Mouse (Mus musculus): ENCODE measurements around the gene Cdon. TPM values are rescaled to one million over a fixed set of nuclear protein-coding genes. Genes with fewer than 3 reads are reported as not detected.

Cdon gene
- polyA plus RNA-seq, 1 experiment from 2014 or later, result 6.8 TPM

GRCm38 (mm10) chr9:35523541-35523940, 102.6 kb downstream of the Cdon start:
- 52% methylated on average over 5 of the region's 5 CpGs for WGBS
- Histone ChIP-seq H3K27ac (peak overlapping the region; percentile 70), H3K9ac (no peak overlapping the region), H3K27me3 (no peaks in the 10 kb centered on the region), H3K9me3 (replicated peaks) (no peaks in the 10 kb centered on the region), H3K36me3 (no peaks in the 10 kb centered on the region), H3K4me3 (no peak overlapping the region), H3K4me1 (replicated peaks) (peaks cover 16% of the 10 kb centered on the region), H3K4me2 (peak overlapping the region; percentile 30; the same call in 1 of the 2 replicates)
- ATAC-seq (replicated peaks; ENCODE audit: insufficient number of reproducible peaks, insufficient read depth, low FRiP score, low read depth), result peak; percentile 83

DNA sequence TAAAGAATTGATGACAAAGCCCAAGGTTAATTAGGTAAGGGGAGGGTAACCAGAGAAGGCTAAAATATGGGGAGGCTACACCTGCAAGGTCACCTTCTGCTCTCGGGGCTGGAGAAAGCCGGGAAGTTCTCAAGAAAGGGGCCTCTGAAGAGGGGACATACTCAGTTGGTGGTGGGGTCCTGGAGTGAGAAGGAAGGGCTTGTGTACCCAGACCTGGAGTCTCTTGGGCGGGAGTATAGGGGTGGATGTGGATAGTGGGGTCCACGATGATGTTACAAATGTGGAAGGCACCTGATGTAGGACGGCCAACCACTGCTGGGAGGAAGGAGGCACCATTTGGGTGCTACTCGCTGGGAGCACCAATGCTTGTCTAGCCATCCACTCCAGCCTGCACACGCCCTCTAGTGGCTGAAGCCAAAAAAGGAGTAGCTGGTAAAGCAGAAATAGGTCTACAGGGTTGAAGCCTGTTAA, 103.0 kb downstream of the Cdon start:
- 16% methylated on average over 7 of the region's 7 CpGs for whole genome bisulfite sequencing
- H3K4me3 ChIP-seq, result no peak overlapping the region
- H3K9ac ChIP-seq, result no peak overlapping the region
- peak overlapping the region; percentile 70 for H3K27ac ChIP-seq
- H3K9me3 ChIP-seq (replicated peaks), result no peaks in the 10 kb centered on the region
- H3K4me2 ChIP-seq, result peak overlapping the region; percentile 30; the same call in 1 of the 2 replicates
- 0 out of 2 replicates have a peak, but pooled peaks have one; percentile 53 for ATAC-seq (replicated peaks; ENCODE audit: insufficient number of reproducible peaks, insufficient read depth, low FRiP score, low read depth)
- H3K27me3 ChIP-seq, result no peaks in the 10 kb centered on the region
- peaks cover 16% of the 10 kb centered on the region for H3K4me1 ChIP-seq (replicated peaks)
- H3K36me3 ChIP-seq, result no peaks in the 10 kb centered on the region

DNA sequence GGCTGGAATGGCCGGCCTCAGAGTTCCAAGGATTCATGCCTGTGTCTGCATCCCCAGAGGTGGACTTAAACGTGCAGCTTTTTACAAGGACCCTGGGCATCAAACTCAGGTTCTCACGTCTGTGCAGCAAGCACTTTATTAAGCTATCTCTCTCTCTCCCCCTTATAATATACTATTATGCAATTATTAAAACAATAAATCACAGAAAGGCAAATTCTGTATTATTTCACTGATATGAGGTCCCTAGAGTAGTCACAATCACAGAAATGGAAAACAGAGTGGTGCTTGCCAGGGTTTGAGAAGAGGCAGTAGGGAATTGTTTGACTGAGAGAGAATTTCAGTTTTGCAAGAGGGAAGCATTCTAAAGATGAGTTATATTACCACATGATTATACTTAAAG, 108.2 kb downstream of the Cdon start:
- Histone ChIP-seq H3K9ac (no peak overlapping the region), H3K4me3 (no peak overlapping the region), H3K36me3 (no peaks in the 10 kb centered on the region), H3K27ac (peak overlapping the region; percentile 42), H3K4me1 (replicated peaks) (peaks cover 6% of the 10 kb centered on the region; the same call in 1 of the 2 replicates), H3K27me3 (no peaks in the 10 kb centered on the region), H3K4me2 (no peak overlapping the region), H3K9me3 (replicated peaks) (no peaks in the 10 kb centered on the region)
- no peak for ATAC-seq (replicated peaks; ENCODE audit: insufficient number of reproducible peaks, insufficient read depth, low FRiP score, low read depth)
- 56% methylated on average over 3 of the region's 3 CpGs for WGBS

- Histone ChIP-seq H3K36me3 (no peaks in the 10 kb centered on the region), H3K9me3 (replicated peaks) (no peaks in the 10 kb centered on the region), H3K4me1 (replicated peaks) (peaks cover 3% of the 10 kb centered on the region; the same call in 1 of the 2 replicates), H3K27me3 (no peaks in the 10 kb centered on the region), H3K4me2 (no peak overlapping the region), H3K27ac (peak overlapping the region; percentile 23; the same call in 1 of the 2 replicates), H3K4me3 (no peak overlapping the region), H3K9ac (no peak overlapping the region)
- WGBS, result 18% methylated on average over 1 of the region's 1 CpGs
- no peak for ATAC-seq (replicated peaks; ENCODE audit: insufficient number of reproducible peaks, insufficient read depth, low FRiP score, low read depth)
Measured at GRCm38 (mm10) chr9:35529796-35530195, 108.9 kb downstream of the Cdon start.

DNA sequence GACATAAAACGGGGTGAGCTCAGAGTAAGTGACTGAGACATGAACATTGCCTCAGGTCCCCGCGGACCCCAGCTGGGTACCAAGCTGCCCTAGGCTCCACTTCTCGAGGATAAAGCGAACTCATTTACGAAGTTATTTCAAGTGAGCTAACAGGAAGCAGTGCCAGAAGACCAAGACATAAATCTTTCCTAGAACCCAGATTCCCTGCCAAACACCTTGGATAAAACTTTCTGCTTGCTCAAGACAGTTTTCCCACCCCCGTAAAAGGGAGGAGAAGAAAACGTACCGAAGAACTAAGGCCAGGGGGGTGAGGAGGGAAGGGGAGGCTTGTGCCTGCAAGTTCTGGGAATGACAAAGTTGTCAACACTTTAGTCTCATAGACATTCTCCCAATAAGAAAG, 112.3 kb downstream of the Cdon start:
- Histone ChIP-seq H3K36me3 (no peaks in the 10 kb centered on the region), H3K9ac (no peak overlapping the region), H3K4me3 (no peak overlapping the region), H3K4me2 (no peak overlapping the region), H3K27ac (no peak overlapping the region), H3K9me3 (replicated peaks) (no peaks in the 10 kb centered on the region), H3K4me1 (replicated peaks) (peaks cover 13% of the 10 kb centered on the region), H3K27me3 (no peaks in the 10 kb centered on the region)
- no peak for ATAC-seq (replicated peaks; ENCODE audit: insufficient number of reproducible peaks, insufficient read depth, low FRiP score, low read depth)
- WGBS, result 57% methylated on average over 9 of the region's 9 CpGs

GRCm38 (mm10) chr9:35535110-35535509, 114.2 kb downstream of the Cdon start:
- Histone ChIP-seq H3K9ac (no peak overlapping the region), H3K27ac (no peak overlapping the region), H3K4me3 (no peak overlapping the region), H3K36me3 (no peaks in the 10 kb centered on the region), H3K4me2 (no peak overlapping the region), H3K9me3 (replicated peaks) (no peaks in the 10 kb centered on the region), H3K27me3 (no peaks in the 10 kb centered on the region), H3K4me1 (replicated peaks) (peaks cover 16% of the 10 kb centered on the region)
- peak; percentile 69; the same call in 1 of the 2 replicates for ATAC-seq (replicated peaks; ENCODE audit: insufficient number of reproducible peaks, insufficient read depth, low FRiP score, low read depth)
- 4% methylated on average over 2 of the region's 2 CpGs for WGBS

DNA sequence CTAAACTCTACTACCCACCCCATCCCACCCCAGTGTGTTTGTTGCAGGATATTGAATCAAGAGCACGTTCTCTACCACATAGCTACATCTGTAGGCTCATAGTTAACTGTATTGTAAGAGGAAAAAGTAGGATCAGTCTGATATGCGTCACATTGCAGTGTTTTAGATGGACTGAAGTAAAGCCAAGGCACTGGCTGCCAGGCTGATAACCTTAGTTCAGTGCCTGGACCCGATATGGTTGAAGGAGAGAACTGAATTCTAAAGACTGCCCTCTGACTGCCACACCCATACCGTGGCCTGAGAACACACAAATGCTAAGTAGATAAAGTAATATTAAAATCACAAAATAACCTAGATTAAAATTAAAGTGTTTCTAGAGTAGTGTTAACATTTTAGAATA, 114.9 kb downstream of the Cdon start:
- no peaks in the 10 kb centered on the region for H3K27me3 ChIP-seq
- no peak overlapping the region for H3K27ac ChIP-seq
- no peak overlapping the region for H3K9ac ChIP-seq
- peaks cover 16% of the 10 kb centered on the region for H3K4me1 ChIP-seq (replicated peaks)
- ATAC-seq (replicated peaks; ENCODE audit: insufficient number of reproducible peaks, insufficient read depth, low FRiP score, low read depth), result no peak
- no peak overlapping the region for H3K4me2 ChIP-seq
- 57% methylated on average over 4 of the region's 4 CpGs for WGBS
- H3K9me3 ChIP-seq (replicated peaks), result no peaks in the 10 kb centered on the region
- no peaks in the 10 kb centered on the region for H3K36me3 ChIP-seq
- H3K4me3 ChIP-seq, result no peak overlapping the region

DNA sequence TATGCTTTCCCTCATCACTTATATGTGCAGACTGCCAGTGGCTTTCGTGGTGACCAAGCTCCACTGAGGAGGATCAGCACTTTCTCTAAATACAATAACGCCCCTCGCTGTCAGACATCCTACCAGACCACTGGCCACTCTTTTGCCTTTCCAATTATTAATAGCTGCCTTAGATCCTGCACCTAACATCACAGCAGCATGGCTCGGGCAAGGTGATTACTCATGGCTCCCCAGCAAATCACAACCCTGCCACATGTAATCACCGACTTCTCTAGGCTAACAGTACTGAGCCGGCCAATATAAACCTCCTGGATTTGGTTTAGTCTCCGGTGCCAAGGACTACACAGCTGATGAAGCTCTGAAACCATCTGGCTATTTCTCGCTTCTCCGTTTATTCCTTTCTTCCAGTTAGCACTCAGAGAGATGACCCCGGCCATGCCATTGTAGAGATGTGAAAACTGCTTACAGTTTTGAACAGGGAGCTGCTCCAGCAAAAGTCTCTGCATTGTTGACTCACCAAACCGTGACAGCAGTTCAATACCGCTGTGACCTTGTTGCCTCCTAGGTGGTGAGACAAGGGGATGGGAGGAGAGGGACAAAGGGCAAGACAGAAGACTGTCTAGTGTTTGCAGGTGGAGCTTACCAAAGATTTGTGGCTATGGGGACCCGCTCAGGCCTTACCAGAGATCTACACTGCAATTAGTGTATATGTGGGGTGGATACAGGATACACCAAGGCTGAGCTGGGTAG, 118.2 kb downstream of the Cdon start:
- Histone ChIP-seq H3K36me3 (no peaks in the 10 kb centered on the region), H3K4me2 (no peak overlapping the region), H3K4me1 (replicated peaks) (peaks cover 16% of the 10 kb centered on the region), H3K9ac (no peak overlapping the region), H3K4me3 (no peak overlapping the region), H3K27ac (no peak overlapping the region), H3K9me3 (replicated peaks) (no peaks in the 10 kb centered on the region), H3K27me3 (no peaks in the 10 kb centered on the region)
- 72% methylated on average over 13 of the region's 13 CpGs for WGBS
- ATAC-seq (replicated peaks; ENCODE audit: insufficient number of reproducible peaks, insufficient read depth, low FRiP score, low read depth), result no peak

- H3K36me3 ChIP-seq, result no peaks in the 10 kb centered on the region
- no peak overlapping the region for H3K9ac ChIP-seq
- no peak overlapping the region for H3K27ac ChIP-seq
- 79% methylated on average over 5 of the region's 5 CpGs for WGBS
- H3K9me3 ChIP-seq (replicated peaks), result no peaks in the 10 kb centered on the region
- peaks cover 14% of the 10 kb centered on the region for H3K4me1 ChIP-seq (replicated peaks)
- ATAC-seq (replicated peaks; ENCODE audit: insufficient number of reproducible peaks, insufficient read depth, low FRiP score, low read depth), result no peak
- H3K27me3 ChIP-seq, result no peaks in the 10 kb centered on the region
- H3K4me2 ChIP-seq, result no peak overlapping the region
- H3K4me3 ChIP-seq, result no peak overlapping the region
Measured at GRCm38 (mm10) chr9:35541024-35541423, 120.1 kb downstream of the Cdon start.

DNA sequence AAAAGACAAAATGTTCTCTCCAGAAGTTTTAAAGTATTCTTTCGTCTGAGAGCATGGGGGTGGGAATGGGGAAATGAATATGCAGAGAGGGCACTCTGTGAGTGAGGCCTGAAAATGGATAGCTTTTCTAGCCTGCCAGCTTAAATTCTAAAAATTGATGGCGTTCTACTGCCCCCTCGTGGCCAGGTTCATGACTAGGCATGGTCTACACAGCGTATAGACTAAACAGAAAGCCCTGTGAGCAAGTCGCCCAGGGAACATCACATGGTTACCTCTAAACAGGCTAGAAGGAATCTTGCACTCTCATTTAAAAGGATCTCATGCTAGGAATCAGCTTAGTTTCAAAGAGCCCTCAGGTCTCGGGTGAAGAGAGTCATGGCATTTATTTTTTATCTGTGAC, 120.6 kb downstream of the Cdon start:
- 0 out of 2 replicates have a peak, but pooled peaks have one; percentile 48 for ATAC-seq (replicated peaks; ENCODE audit: insufficient number of reproducible peaks, insufficient read depth, low FRiP score, low read depth)
- Histone ChIP-seq H3K4me1 (replicated peaks) (peaks cover 14% of the 10 kb centered on the region), H3K4me2 (no peak overlapping the region), H3K9me3 (replicated peaks) (no peaks in the 10 kb centered on the region), H3K36me3 (no peaks in the 10 kb centered on the region), H3K9ac (no peak overlapping the region), H3K27me3 (no peaks in the 10 kb centered on the region), H3K27ac (no peak overlapping the region), H3K4me3 (no peak overlapping the region)
- WGBS, result 7% methylated on average over 6 of the region's 6 CpGs

- Histone ChIP-seq H3K27me3 (no peaks in the 10 kb centered on the region), H3K4me3 (no peak overlapping the region), H3K36me3 (no peaks in the 10 kb centered on the region), H3K9me3 (replicated peaks) (no peaks in the 10 kb centered on the region), H3K4me2 (no peak overlapping the region), H3K4me1 (replicated peaks) (peaks cover 14% of the 10 kb centered on the region), H3K9ac (no peak overlapping the region), H3K27ac (no peak overlapping the region)
- no peak for ATAC-seq (replicated peaks; ENCODE audit: insufficient number of reproducible peaks, insufficient read depth, low FRiP score, low read depth)
- 54% methylated on average over 6 of the region's 6 CpGs for WGBS
Measured at GRCm38 (mm10) chr9:35541941-35542340, 121.0 kb downstream of the Cdon start.

Measured in heart, embryonic 15.5 days (tissue).